Mouse (Mus musculus) hindbrain, postnatal 0 days (tissue): Measurements from ENCODE around the gene Fbn1. TPM values are rescaled to one million over a fixed set of nuclear protein-coding genes. Genes with fewer than 3 reads are reported as not detected.

ENCODE experiments used
- ATAC-seq: fragments of 200-750 bp; cut with Nextera tagmentation; 2 replicates; pipeline ENCODE4 v1.8.0; 2017; ENCODE audit warnings: mild to moderate bottlenecking, moderate TSS enrichment, moderate library complexity
- DNase-seq: peaks from one replicate; pipeline ENCODE4 v3.0.0-alpha.2; 2015; ENCODE audit warnings: low spot score
- H3K27ac ChIP-seq: fragments of 300-500 bp; sonication (generic); 2 replicates; pipeline ENCODE4 v1.5.1; 2014; ENCODE audit warnings: mild to moderate bottlenecking
- H3K27me3 ChIP-seq: fragments of 300-500 bp; sonication (generic); 2 replicates; pipeline ENCODE4 v1.6.1; 2014; ENCODE audit warnings: low read length, mixed read lengths; ENCODE audit not compliant: insufficient read depth
- H3K36me3 ChIP-seq: fragments of 300-500 bp; sonication (generic); 2 replicates; pipeline ENCODE4 v1.6.1; 2014; ENCODE audit warnings: low read length, mixed read lengths; ENCODE audit not compliant: insufficient read depth
- H3K4me1 ChIP-seq: fragments of 300-500 bp; sonication (generic); 2 replicates; pipeline ENCODE4 v1.6.1; 2014; ENCODE audit warnings: antibody characterized with exemption, low read length, mixed read lengths; ENCODE audit not compliant: insufficient read depth
- H3K4me2 ChIP-seq: fragments of 300-500 bp; sonication (generic); 2 replicates; pipeline ENCODE4 v1.6.1; 2014; ENCODE audit warnings: low read depth, mild to moderate bottlenecking, low read length, moderate library complexity, mixed read lengths
- H3K4me3 ChIP-seq: fragments of 300-500 bp; sonication (generic); 2 replicates; pipeline ENCODE4 v1.5.1; 2014; ENCODE audit warnings: low read length
- H3K9ac ChIP-seq: fragments of 300-500 bp; sonication (generic); replicated peaks from 2 replicates; pipeline ENCODE4 v1.6.1; 2014; ENCODE audit warnings: mild to moderate bottlenecking, low read length, moderate library complexity, mixed read lengths
- H3K9me3 ChIP-seq: fragments of 300-500 bp; sonication (generic); 2 replicates; pipeline ENCODE4 v1.6.1; 2016; ENCODE audit warnings: low read length, mixed read lengths
- CTCF ChIP-seq: IDR thresholded peaks from 2 replicates; pipeline ENCODE4 v1.5.1; 2016; ENCODE audit warnings: antibody characterized with exemption, control low read depth, low read depth
- WGBS: fragments of 180-500 bp; shearing (Covaris S2); extraction: QIAGEN DNeasy Blood & Tissue Kit; methylation state at CpG from one replicate; pipeline ENCODE4 v1.1.7; 2014; 5-methylcytosine and 5-hydroxymethylcytosine counted together
- polyA plus RNA-seq: library from polyadenylated mRNA; unstranded; fragments of >200 nt; fragmentation: Nextera tagmentation; extraction: Ambion mirVana; gene quantifications from 2 replicates; pipeline ENCODE4 v1.2.1, GENCODE M21; 2015
- total RNA-seq: library from RNA; depleted of rRNA; stranded (reverse); fragments of >200 nt; gene quantifications from 2 replicates; pipeline ENCODE4 v1.2.3, GENCODE M21; 2014

Fbn1 gene
- total and polyA plus RNA-seq, 2 experiments from 2014 or later, result 2.3 to 16.6 TPM

GRCm38 (mm10) chr2:125375926-125376325, 131.9 kb downstream of the Fbn1 start:
- DNase-seq (no peak), ATAC-seq (no peak)
- H3K36me3 ChIP-seq, result no peaks in the 10 kb centered on the region
- no peak for TF ChIP-seq CTCF
- H3K4me1 ChIP-seq, result no peaks in the 10 kb centered on the region
- no peak overlapping the region for H3K9ac ChIP-seq
- no peak overlapping the region for H3K27ac ChIP-seq
- H3K9me3 ChIP-seq, result no peaks in the 10 kb centered on the region
- no peak overlapping the region for H3K4me3 ChIP-seq
- WGBS, result 73% methylated on average over 5 of the region's 5 CpGs
- no peaks in the 10 kb centered on the region for H3K27me3 ChIP-seq
- H3K4me2 ChIP-seq, result no peak overlapping the region

GRCm38 (mm10) chr2:125375301-125375700, 132.5 kb downstream of the Fbn1 start:
- no peak for TF ChIP-seq CTCF
- no peak overlapping the region for H3K4me3 ChIP-seq
- ATAC-seq, result no peak

GRCm38 (mm10) chr2:125369666-125370065, 138.1 kb downstream of the Fbn1 start:
- TF ChIP-seq CTCF, result no peak

More at GRCm38 (mm10) chr2:125375301-125375700, 132.5 kb downstream of the Fbn1 start:
- WGBS, result 79% methylated on average over 10 of the region's 10 CpGs
- Histone ChIP-seq H3K27ac (no peak overlapping the region), H3K4me2 (no peak overlapping the region), H3K4me1 (no peaks in the 10 kb centered on the region), H3K9ac (no peak overlapping the region), H3K9me3 (no peaks in the 10 kb centered on the region), H3K36me3 (no peaks in the 10 kb centered on the region), H3K27me3 (no peaks in the 10 kb centered on the region)
- DNase-seq, result no peak

DNA sequence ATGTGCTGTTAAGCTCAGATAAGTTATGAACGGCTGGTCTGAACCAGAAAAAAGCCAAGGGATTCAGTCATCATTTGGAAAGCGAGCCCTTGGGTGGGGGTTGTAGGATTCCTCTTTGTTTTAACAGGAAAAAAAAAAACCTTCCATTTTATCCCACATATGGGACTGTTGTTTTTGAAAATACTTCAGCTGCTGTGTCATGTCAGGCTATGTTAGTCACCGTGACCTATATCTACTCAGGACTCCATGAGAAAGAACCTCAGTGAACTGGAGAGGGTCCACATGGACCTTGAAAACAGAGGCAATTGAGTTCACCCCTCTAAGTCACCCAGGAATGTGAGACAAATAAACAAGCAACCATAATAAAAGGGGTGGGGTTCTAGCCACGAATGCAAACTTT, 139.2 kb downstream of the Fbn1 start:
- Histone ChIP-seq H3K27ac (no peak overlapping the region), H3K9ac (no peak overlapping the region), H3K4me2 (no peak overlapping the region), H3K4me1 (no peaks in the 10 kb centered on the region), H3K36me3 (peaks cover 4% of the 10 kb centered on the region; the same call in 1 of the 2 replicates), H3K9me3 (no peaks in the 10 kb centered on the region), H3K4me3 (no peak overlapping the region), H3K27me3 (no peaks in the 10 kb centered on the region)
- no peak for ATAC-seq
- no peak for DNase-seq
- WGBS, result 90% methylated on average over 4 of the region's 4 CpGs
- TF ChIP-seq CTCF, result no peak

More at GRCm38 (mm10) chr2:125369666-125370065, 138.1 kb downstream of the Fbn1 start:
- Histone ChIP-seq H3K4me3 (no peak overlapping the region), H3K4me1 (no peaks in the 10 kb centered on the region), H3K27me3 (no peaks in the 10 kb centered on the region), H3K4me2 (no peak overlapping the region), H3K36me3 (peaks cover 4% of the 10 kb centered on the region; the same call in 1 of the 2 replicates), H3K9me3 (no peaks in the 10 kb centered on the region), H3K27ac (no peak overlapping the region), H3K9ac (no peak overlapping the region)
- no peak for ATAC-seq
- no peak for DNase-seq
- 88% methylated on average over 8 of the region's 8 CpGs for WGBS

- Histone ChIP-seq H3K27ac (no peak overlapping the region), H3K4me2 (no peak overlapping the region), H3K9ac (no peak overlapping the region), H3K4me3 (no peak overlapping the region), H3K36me3 (peaks cover 13% of the 10 kb centered on the region; the same call in 1 of the 2 replicates), H3K9me3 (no peaks in the 10 kb centered on the region), H3K27me3 (no peaks in the 10 kb centered on the region), H3K4me1 (no peaks in the 10 kb centered on the region)
- ATAC-seq, result no peak
- DNase-seq, result no peak
- 74% methylated on average over 4 of the region's 4 CpGs for WGBS
- TF ChIP-seq CTCF, result no peak
Measured at GRCm38 (mm10) chr2:125361661-125362060, 146.1 kb downstream of the Fbn1 start.

GRCm38 (mm10) chr2:125356486-125356885, 151.3 kb downstream of the Fbn1 start:
- 66% methylated on average over 3 of the region's 3 CpGs for WGBS
- DNase-seq (no peak), ATAC-seq (no peak)
- TF ChIP-seq CTCF, result no peak
- Histone ChIP-seq H3K27me3 (no peaks in the 10 kb centered on the region), H3K4me1 (no peaks in the 10 kb centered on the region), H3K4me3 (no peak overlapping the region), H3K27ac (no peak overlapping the region), H3K36me3 (peaks cover 3% of the 10 kb centered on the region; the same call in 1 of the 2 replicates), H3K9ac (no peak overlapping the region), H3K9me3 (no peaks in the 10 kb centered on the region), H3K4me2 (no peak overlapping the region)

DNA sequence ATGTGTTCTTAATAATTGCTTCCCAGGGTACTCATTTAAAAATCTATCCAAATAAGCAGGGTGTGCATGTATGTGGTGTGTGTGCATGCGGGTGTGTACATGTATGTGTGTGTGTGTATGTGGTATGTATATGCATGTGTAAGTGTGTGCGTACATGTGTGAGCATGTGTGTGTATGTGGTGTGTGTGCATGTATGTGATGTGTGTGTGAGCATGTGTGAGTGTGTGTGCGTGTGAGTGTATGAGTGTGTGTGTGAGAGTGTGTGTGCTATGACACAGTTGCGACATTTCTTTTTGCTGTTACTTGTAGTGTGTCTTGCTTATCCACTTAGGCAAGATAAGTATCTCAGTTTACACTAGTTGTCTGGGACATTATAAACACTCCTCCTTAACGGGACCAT, 151.7 kb downstream of the Fbn1 start:
- Histone ChIP-seq H3K4me2 (no peak overlapping the region), H3K4me1 (no peaks in the 10 kb centered on the region), H3K4me3 (no peak overlapping the region), H3K36me3 (no peaks in the 10 kb centered on the region), H3K9ac (no peak overlapping the region), H3K27ac (no peak overlapping the region), H3K27me3 (no peaks in the 10 kb centered on the region), H3K9me3 (no peaks in the 10 kb centered on the region)
- TF ChIP-seq CTCF, result no peak
- WGBS, result 88% methylated on average over 5 of the region's 5 CpGs
- ATAC-seq (no peak), DNase-seq (no peak)
